Mouse (Mus musculus) C2C12 (cell line): ENCODE measurements around the gene Pank1.
A peak's percentile ranks its signal among the peaks of the same experiment; 100 is the strongest.

Experiments used
- CTCF ChIP-seq: IDR thresholded peaks from one replicate; pipeline ENCODE4 v1.5.1; 2011; ENCODE audit not compliant: control insufficient read depth, insufficient read depth, insufficient read length
- MAX ChIP-seq: IDR thresholded peaks from one replicate; pipeline ENCODE4 v1.6.1; 2011; ENCODE audit warnings: mild to moderate bottlenecking, control low read depth
- MYOG ChIP-seq: IDR thresholded peaks from one replicate; pipeline ENCODE4 v1.6.1; 2011; ENCODE audit not compliant: control insufficient read depth, insufficient read length; ENCODE audit errors: extremely low read depth

DNA sequence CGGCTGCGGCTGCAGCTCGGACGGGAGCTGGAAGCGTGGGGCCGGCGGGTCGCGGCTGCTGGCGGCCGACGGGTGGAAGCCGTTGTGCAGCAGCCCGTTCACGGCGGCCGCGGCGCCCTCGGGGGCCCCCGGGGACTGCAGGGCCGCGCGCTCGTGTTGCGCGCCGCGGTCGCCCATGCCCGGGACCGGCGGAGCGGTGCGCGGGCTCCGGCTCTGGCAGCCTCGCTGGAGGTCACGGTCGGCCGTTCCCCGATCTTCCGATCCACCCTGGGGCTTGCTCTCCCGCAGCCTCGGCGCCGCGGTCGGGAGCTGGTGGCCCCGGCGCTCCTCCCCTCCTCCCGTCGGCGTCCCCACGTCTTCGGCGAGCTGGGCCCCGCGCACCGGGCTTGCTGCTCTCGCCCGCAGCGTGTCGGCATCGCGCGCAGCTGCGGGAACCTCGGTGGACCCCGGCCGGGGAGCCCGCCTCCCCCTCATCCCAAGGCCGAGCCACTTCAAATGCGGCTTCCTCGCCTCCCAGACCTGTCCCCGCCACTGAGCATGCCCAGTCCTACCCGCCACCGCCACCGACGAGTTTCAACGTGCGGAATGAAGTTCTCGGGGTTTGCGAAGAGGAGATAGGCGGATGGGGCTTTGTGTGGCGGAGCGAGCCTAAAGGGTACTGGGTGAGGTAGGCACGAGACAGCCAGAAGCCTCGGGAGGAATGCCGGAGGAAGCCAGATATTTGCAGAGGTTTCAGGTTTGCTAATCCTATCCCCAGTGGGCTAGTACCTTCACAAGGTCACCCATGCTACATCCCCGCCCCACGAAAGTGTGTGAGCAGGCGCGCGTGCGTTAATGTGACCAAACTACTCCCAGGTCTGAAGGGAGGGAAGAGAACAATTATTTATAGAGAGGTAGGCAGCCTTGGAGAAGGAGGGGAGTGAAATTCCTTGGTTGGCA is at the start of gene Pank1:
- TF ChIP-seq CTCF (no peak), MYOG (no peak), MAX (peak; percentile 17)
